Mouse (Mus musculus) testis, adult 2 months (tissue): ENCODE data around the gene Sfxn5. TPM values are rescaled to one million over a fixed set of nuclear protein-coding genes. Genes with fewer than 3 reads are reported as not detected.

Source experiments
- H3K27ac ChIP-seq: fragments of 200-500 bp; 2 replicates; pipeline ENCODE4 v1.5.1; 2012; ENCODE audit warnings: low read depth, low read length; ENCODE audit not compliant: control insufficient read depth, insufficient read depth
- H3K27me3 ChIP-seq: fragments of 200-500 bp; 2 replicates; pipeline ENCODE4 v1.6.1; 2012; ENCODE audit warnings: mild to moderate bottlenecking, low read length, moderate library complexity; ENCODE audit not compliant: control insufficient read depth, insufficient read depth
- H3K36me3 ChIP-seq: fragments of 200-500 bp; 2 replicates; pipeline ENCODE4 v1.6.1; 2012; ENCODE audit warnings: mild to moderate bottlenecking, low read length; ENCODE audit not compliant: control insufficient read depth, insufficient read depth
- H3K4me1 ChIP-seq: fragments of 200-500 bp; 2 replicates; pipeline ENCODE4 v1.6.1; 2012; ENCODE audit warnings: low read length; ENCODE audit not compliant: control insufficient read depth, insufficient read depth
- H3K4me3 ChIP-seq: fragments of 200-500 bp; 2 replicates; pipeline ENCODE4 v1.5.1; 2012; ENCODE audit warnings: low read depth, mild to moderate bottlenecking, low read length, moderate library complexity, mixed read lengths; ENCODE audit not compliant: control insufficient read depth
- CTCF ChIP-seq: fragments of 200-500 bp; IDR thresholded peaks from 2 replicates; pipeline ENCODE4 v1.5.1; 2012; ENCODE audit warnings: low read depth, mild to moderate bottlenecking, inconsistent platforms, low read length, moderate library complexity; ENCODE audit not compliant: control insufficient read depth, insufficient read depth, insufficient replicate concordance
- POLR2A ChIP-seq: fragments of 200-500 bp; IDR thresholded peaks from 2 replicates; pipeline ENCODE4 v1.6.1; 2012; ENCODE audit warnings: low read depth, mild to moderate bottlenecking, inconsistent platforms, low read length, moderate library complexity; ENCODE audit not compliant: control insufficient read depth
- polyA plus RNA-seq: library from polyadenylated mRNA; depleted of rRNA; stranded (reverse); fragments of >200 nt; gene quantifications from 2 replicates; pipeline ENCODE4 v1.2.3, GENCODE M21; 2012

Gene Sfxn5
- polyA plus RNA-seq, 1 experiment, result 0.80 TPM

GRCm38 (mm10) chr6:85191751-85192440 lies 141.3 kb downstream of the Sfxn5 start:
- no peak for TF ChIP-seq POLR2A
- TF ChIP-seq CTCF, result no peak
- no peaks in the 10 kb centered on the region for H3K36me3 ChIP-seq
- H3K4me3 ChIP-seq, result no peak overlapping the region
- peaks cover 12% of the 10 kb centered on the region for H3K27me3 ChIP-seq
- H3K4me1 ChIP-seq, result peaks cover 13% of the 10 kb centered on the region
- no peak overlapping the region for H3K27ac ChIP-seq

- H3K4me1 ChIP-seq, result peaks cover 20% of the 10 kb centered on the region
- peaks cover 15% of the 10 kb centered on the region for H3K27me3 ChIP-seq
- no peak overlapping the region for H3K4me3 ChIP-seq
- H3K36me3 ChIP-seq, result no peaks in the 10 kb centered on the region
- H3K27ac ChIP-seq, result no peak overlapping the region
- TF ChIP-seq CTCF (no peak), POLR2A (no peak)
Observed at GRCm38 (mm10) chr6:85190671-85191070, 142.6 kb downstream of the Sfxn5 start.

DNA sequence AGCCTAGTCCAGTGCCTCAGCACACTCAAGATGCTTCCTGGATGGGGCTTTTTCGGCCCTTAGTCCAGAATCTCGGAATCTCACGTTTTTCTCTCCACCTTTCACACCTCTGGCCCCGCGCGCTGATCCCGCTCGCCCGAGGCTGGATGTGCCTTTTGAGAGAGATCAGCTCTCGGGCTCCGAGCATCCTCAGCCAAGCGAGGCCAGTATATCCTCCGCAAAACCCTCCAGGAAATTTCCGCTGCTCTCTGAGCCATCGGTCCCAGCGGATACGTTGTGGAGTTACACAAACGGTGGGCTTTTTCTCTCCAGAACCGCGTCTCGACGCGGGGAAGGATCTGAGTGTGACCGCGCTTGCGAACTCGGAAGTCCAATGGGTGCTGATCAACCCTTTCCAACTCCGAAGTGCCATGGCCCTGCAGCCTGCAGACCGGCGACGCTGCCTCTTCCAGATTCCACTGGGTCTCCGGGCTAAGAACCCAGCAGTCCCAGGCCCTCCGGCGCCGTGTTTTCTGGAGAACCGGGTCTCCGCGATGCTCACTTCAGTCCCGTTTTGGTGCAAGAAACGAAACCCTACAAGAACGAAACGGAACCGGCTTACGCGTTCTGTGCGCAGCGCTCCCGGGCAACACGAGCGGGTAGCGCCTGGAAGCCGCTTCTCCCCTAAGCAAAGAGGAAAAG lies 143.2 kb downstream of the Sfxn5 start:
- Histone ChIP-seq H3K4me1 (peaks cover 20% of the 10 kb centered on the region), H3K36me3 (no peaks in the 10 kb centered on the region), H3K27me3 (peaks cover 15% of the 10 kb centered on the region), H3K4me3 (no peak overlapping the region), H3K27ac (no peak overlapping the region)
- TF ChIP-seq POLR2A (no peak), CTCF (no peak)

DNA sequence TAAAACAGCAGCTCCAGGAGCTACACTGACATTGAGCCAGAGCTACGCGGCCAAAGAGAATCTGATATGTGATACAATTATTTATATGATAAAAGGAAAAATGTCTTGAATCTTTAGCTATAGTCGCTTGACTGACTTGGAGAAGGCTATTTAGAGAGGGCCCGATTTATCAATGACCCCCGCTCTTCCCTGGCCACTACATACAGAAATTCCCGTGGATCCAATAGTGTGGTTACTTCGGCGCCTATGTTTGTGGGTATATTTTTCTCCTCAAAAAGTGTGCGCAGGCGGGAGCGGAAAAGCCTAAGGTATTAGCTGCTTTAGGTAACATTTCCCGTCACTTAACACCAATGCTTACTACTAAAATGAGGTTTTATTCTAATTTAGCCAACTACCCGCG lies 143.9 kb downstream of the Sfxn5 start:
- Histone ChIP-seq H3K4me1 (peaks cover 19% of the 10 kb centered on the region), H3K36me3 (no peaks in the 10 kb centered on the region), H3K27me3 (peaks cover 15% of the 10 kb centered on the region), H3K27ac (no peak overlapping the region), H3K4me3 (no peak overlapping the region)
- no peak for TF ChIP-seq CTCF
- no peak for TF ChIP-seq POLR2A

DNA sequence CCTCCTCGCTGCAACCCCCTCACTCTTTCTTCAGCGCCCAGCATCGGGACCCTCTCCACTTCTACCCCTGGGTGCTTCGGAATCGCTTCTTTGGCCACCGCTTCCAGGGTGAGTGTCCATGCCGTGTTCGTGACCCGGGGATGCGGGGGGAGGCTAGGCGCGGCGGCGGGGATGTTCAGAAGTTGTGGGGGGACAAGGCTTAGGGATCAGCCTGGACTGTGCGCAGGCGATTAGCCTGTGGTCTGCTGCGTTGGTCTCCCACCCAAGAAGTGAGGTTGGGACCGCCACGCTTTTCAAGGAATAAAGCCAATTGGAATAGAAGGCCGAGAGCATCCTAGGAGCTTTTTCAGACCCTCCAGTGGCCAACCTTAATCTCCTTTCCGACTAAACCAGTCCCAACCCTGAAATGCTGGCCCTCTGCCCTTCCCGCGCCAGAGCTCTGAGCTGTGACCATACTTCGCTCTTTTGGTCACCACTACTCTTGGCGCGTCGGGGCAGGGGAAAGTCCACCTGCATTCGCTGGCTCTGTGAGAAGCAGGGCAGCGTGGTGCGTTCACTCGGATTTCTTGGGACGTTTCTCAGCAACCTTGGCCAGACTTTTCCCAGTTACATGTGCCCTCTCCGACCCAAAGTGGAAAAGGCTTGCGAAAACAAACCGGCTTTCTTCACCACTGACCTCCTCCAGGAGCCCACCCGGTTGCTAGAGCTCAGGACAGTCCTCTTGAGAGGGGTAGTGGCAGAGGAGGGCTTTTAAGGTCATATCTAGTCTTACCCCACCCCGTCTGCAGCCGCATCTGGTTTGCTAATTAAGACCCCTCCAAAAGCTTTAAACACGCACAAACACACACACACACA lies 144.7 kb downstream of the Sfxn5 start:
- peaks cover 15% of the 10 kb centered on the region for H3K27me3 ChIP-seq
- no peak overlapping the region; the same call in 1 of the 2 replicates for H3K4me3 ChIP-seq
- H3K27ac ChIP-seq, result no peak overlapping the region
- H3K36me3 ChIP-seq, result no peaks in the 10 kb centered on the region
- H3K4me1 ChIP-seq, result peaks cover 14% of the 10 kb centered on the region
- no peak for TF ChIP-seq POLR2A
- no peak for TF ChIP-seq CTCF

- Histone ChIP-seq H3K4me3 (peak within 1 kb of the TSS; percentile 20), H3K27me3 (peaks cover 15% of the 10 kb centered on the region)
- TF ChIP-seq POLR2A (no peak), CTCF (no peak)
Observed at GRCm38 (mm10) chr6:85187340-85188211, 145.6 kb downstream of the Sfxn5 start, which contains the start of gene Emx1. Emx1 (plus strand) TSS chr6:85187438.

More at GRCm38 (mm10) chr6:85187340-85188211, 145.6 kb downstream of the Sfxn5 start, which contains the start of gene Emx1:
- no peaks in the 10 kb centered on the region for H3K36me3 ChIP-seq
- no peak within 1 kb of the TSS for H3K27ac ChIP-seq
- peaks cover 14% of the 10 kb centered on the region for H3K4me1 ChIP-seq
